Mouse (Mus musculus) hematopoietic stem cell, adult 5-6 weeks (primary cell): ENCODE measurements at regions not wholly inside any gene's neighbourhood (a gene's known extent, or its start where the extent isn't known, plus 50 kb on each side); places are given as distances from the start of the nearest gene placed in this dataset.

Source experiments
- ATAC-seq, 2 experiments: fragments of 125-278 bp in 1 of 2; replicated peaks in 1 of 2; 2 replicates each; pipeline ENCODE4 v1.8.0; 2016 to 2017; ENCODE audit warnings: inconsistent platforms in 2 of 2, mild to moderate bottlenecking in 2 of 2, moderate number of reproducible peaks in 2 of 2, low read depth in 1 of 2, moderate TSS enrichment in 1 of 2; ENCODE audit not compliant: low FRiP score in 2 of 2, poor library complexity in 2 of 2, severe bottlenecking in 2 of 2, insufficient read depth in 1 of 2, low TSS enrichment in 1 of 2

DNA sequence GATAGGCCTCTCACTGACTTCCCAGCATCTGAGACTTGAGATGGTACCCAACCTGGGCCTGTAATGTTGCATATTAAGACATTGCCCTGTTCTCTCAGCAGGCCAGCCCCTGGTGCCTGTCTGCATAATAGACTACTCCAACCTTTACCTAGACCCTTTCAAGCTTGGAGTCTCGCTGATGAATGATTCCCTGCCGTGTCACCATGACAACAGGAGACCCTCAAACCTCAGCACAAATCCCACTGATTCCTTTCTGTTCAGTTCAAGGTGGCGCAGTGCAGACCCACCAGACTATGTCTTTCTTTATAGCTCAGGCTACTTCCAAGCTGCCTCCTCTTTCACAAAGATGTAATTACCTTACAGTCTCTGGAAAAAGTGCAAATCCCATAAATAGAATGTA lies 172.0 kb downstream of the Dcdc2c start:
- no peak for ATAC-seq

DNA sequence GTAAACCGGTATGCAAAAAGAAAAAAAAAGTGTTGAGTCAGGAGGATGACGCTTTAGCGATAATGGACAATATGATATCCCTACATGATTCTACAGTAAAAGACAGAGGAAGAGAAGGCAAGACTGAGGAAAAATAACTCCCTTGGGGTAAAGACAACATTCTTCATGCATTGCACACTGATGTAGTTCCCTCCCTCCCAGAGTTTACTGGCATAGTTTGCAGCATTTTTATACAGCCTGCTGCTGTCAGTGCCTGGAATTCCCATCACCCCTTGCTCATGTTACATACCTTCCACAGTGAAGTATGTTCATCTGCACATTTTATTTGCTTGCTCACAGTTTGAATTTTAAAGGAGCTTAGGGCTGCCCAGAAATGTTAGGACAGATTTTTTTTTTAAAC lies 174.2 kb downstream of the Dcdc2c start:
- ATAC-seq = no peak

DNA sequence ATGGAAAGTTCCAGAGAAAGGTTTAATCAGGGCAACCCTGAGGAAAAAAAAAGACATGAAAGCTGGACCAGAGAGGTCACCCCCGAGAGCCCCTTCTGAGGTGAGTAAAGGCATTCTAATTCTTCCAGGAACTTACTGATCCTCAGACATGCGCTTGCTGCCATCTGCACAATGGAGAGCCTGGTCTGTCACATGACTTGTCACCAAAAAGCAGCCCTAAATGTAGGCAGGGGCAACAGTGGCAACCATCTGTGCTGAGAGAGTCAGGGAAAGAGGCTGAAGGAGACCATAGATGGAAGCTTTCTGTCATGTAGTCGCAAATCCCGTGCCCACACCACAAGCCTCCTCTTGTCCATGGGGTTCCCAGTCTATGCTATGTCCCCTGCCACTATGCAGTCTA lies 174.8 kb downstream of the Dcdc2c start:
- no peak for ATAC-seq

- ATAC-seq = no peak
These were observed 175.4 kb downstream of the Dcdc2c start for GRCm38 (mm10) chr12:28376770-28377169.

DNA sequence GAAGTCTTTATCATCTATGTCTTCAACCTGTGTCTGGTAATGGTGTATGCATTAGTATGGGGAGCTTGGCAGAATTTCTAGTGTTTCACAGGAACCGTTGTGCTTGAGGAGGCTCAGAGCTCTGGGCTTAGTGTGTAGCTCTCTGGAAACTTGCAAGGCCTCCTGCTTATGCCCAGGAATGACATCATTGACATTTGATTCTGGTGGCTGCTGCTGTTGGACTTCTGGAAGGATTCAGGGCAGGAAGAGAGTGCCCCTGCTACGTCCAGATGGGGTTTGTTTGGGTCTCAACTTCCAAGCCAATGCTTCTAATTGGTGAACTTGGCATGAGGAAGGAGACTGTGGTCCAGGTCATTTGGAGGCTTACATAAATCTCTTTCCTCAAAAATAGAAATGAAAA lies 186.9 kb downstream of the Dcdc2c start:
- no peak for ATAC-seq

GRCm38 (mm10) chr12:28358737-28359333 lies 193.4 kb downstream of the Dcdc2c start:
- ATAC-seq = no peak

GRCm38 (mm10) chr12:28357764-28358163 lies 194.4 kb downstream of the Dcdc2c start:
- no peak for ATAC-seq

GRCm38 (mm10) chr12:28353140-28353539 lies 199.1 kb downstream of the Dcdc2c start:
- no peak for ATAC-seq

GRCm38 (mm10) chr12:28352571-28352970 lies 199.6 kb downstream of the Dcdc2c start:
- no peak for ATAC-seq

- ATAC-seq = no peak
These were observed 209.5 kb downstream of the Dcdc2c start for GRCm38 (mm10) chr12:28342735-28343134.

DNA sequence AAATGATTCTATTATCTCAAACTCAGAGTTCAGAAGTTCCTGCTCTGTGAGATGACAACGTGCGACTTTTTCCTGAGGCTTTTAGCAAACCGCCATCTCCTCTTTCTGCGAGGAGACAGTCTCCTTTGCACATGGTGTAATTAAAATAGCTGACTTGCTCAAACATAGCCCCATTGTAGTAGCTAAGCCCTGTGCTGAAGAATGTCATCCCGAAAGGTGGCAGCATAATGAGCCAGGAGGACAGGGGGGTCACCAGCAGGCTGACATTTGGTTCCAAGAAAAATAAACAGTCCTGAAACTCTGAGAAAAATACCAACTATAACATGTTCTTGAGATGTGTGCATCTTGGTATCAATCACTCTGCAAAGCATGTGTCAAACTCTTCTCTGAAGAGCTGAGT lies 219.6 kb downstream of the Dcdc2c start:
- no peak for ATAC-seq

DNA sequence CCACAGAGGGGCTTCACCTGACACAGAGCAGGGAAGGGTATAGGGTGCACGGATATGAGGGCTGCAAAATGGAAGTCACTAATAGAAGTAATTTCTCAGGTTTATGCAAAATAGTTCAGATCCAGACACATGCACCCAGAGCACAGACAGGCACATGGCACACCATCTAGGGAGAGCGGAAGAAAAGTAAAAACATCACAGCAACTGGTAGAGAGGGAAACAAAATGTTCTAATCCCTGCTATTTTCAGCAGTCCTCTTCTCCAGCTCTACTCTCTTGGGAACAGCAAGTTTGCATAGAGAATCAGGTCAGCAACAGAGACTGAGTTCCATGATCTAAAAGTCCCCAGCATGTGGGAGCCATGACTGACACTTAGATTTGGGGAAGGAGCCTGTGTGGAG lies 220.4 kb downstream of the Dcdc2c start:
- no peak for ATAC-seq

DNA sequence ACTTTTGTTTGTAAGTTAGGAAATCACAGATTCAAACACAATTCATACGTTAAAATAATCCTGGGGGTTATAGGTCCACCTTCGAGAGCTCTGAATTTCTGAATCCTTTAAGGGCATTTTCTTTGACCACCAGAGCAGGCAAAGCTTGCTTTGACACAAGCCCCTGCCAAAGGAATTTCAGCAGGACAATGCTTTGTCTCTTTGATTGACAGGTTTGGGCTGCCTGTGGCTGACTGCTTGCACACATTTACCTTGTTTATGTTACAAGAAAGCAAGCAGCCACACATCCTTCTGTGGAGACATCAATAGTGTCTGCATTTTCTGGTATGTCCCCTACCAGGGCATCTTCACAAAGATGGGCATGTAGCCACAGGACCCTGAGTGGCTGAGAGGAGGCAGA lies 228.5 kb downstream of the Dcdc2c start:
- no peak for ATAC-seq

GRCm38 (mm10) chr12:28309226-28309625 lies 243.0 kb downstream of the Dcdc2c start:
- no peak for ATAC-seq

GRCm38 (mm10) chr12:28302038-28302581 lies 250.1 kb downstream of the Dcdc2c start:
- no peak for ATAC-seq

- no peak for ATAC-seq
These were observed 263.8 kb downstream of the Dcdc2c start for GRCm38 (mm10) chr12:28288376-28288896.

DNA sequence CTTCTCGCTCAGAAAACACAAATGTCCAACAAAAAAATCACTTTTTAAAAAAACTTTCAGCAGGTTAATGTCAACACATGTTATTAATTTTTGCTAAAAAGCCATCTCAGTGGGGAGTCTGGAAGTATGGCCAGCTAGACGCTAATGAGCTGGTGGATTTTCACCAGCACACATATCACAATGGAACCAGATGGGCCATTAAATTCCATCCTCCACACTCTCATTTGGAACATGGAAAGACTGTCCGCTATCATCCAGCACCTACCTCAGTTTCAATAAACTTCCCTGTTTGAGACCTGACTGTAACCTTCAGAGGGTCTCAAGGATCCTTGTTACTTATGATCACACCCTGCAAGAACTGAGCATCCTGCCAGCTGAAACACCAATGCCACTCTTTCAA lies 296.7 kb downstream of the Dcdc2c start:
- no peak for ATAC-seq

DNA sequence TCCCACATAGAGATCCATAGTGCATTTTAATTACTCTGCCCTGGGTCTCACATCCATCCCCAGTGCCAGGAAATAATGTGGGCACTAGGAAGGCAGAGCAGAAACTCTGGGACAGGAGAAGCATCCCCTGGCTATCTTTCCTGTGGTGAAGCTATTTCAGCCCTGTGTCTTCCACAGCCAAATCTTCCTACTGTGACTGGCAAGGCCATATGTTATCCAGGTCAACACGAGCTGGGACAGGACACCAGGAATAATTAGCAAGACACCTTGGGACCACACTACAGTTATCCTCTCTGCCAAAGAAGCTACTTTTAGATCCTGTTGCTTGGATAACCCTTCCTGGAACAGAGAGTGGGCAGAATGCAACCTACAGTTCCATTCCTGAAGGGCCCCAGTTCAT lies 301.7 kb downstream of the Dcdc2c start:
- no peak for ATAC-seq

- no peak for ATAC-seq
These were observed 303.4 kb downstream of the Dcdc2c start for GRCm38 (mm10) chr12:28248749-28249148.
